Mouse (Mus musculus) right cerebral cortex, postnatal 14 days (tissue): ENCODE measurements at regions not wholly inside any gene's neighbourhood (a gene's known extent, or its start where the extent isn't known, plus 50 kb on each side); places are given as distances from the start of the nearest gene placed in this dataset.

Experiments used
- DNase-seq: peaks from one replicate; pipeline ENCODE4 v3.0.0; 2022

DNA sequence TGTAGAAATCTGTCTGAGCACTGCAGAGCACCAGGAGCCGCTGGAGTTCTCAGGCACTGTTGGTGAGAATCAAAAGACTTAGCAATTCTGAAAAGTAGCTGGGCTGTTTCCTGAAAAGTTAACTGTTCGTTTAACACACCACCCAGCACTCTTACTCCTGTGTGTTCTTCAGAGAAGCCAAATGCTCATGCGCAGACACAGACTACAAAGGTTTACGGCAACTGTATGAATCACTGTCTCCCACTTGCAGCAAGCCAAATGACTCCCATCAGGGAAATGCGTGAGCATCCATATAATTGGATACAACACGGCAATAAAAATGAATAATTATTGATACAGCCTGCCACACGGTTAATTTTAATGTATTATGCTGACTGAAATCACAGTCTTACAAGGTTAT lies 220.0 kb upstream of the N4bp1 start:
- DNase-seq = no peak

DNA sequence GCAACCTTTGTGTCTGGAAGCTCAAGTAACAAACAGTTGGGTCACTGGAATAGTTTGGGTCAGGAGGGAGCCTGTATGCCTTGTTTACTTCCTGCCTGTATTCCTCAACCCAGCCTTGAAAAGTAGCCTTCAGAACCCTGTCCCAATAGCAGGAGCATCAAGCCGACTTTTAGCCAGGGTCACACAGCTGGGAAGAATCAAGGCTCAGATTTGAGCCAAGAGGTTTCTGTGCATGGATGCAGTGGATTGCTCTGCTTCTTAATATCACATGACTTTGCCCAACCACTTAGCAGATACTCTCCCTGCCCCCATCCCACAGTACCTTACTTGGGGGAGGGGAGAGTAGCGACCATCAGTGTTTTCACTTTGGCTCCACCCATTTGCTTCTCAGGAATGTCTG lies 210.2 kb upstream of the N4bp1 start:
- DNase-seq = no peak

DNA sequence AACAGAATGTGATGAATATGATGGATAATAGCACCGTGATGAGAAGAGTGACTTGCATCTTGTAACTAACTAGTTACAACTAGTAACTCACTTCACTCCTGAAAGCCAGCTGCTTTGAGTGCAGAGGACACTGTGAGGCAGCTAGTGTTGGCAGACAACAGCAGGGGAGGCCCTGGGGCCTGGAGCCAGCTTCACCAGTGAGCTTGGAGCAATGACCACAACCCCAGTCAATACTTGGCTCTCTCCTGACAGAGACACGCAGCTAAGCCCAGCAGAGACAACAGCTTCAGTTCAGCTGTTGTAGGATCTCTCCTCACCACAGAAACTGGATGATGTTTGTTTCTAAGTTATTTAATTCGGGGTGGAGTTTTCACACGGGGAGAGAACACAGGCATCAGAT lies 209.6 kb upstream of the N4bp1 start:
- DNase-seq = no peak

DNA sequence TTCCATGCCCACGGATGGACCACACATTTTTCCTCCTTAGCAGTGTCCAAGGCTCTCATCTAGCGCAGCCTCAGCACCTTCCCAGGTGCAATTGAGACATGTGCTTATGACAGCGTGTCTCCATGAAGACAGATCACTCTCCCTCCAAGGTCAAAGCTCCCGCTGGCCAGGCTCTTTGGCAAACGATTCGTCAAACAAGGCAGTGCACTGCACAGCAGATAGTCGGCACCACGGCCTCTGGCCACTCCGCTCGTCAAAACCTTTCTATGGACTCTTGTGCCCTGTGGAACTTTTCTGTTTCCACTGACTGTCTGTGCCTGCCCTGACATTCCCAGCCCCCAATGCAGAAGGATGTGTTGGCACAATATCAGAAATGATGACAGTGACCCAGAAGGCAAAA lies 208.7 kb upstream of the N4bp1 start:
- no peak for DNase-seq

DNA sequence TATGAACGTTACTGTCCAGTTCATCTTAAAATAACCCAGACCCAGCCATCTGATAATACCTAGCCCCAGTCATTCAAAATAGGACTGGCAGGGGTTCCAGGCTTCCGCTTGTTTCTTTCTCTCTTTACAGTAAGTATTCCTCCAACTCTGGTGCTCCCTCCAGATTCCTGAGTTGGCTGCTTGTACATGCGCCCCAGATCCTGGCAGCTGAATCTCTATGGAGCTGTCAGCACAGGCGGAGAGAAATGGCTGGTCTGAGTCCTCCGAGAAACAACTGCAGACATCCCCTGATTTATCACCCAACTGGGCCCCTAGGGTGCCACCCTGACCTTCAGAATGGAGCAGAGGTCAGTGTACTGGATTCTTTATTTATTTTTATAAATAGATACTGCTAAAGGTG lies 208.0 kb upstream of the N4bp1 start:
- DNase-seq = no peak

DNA sequence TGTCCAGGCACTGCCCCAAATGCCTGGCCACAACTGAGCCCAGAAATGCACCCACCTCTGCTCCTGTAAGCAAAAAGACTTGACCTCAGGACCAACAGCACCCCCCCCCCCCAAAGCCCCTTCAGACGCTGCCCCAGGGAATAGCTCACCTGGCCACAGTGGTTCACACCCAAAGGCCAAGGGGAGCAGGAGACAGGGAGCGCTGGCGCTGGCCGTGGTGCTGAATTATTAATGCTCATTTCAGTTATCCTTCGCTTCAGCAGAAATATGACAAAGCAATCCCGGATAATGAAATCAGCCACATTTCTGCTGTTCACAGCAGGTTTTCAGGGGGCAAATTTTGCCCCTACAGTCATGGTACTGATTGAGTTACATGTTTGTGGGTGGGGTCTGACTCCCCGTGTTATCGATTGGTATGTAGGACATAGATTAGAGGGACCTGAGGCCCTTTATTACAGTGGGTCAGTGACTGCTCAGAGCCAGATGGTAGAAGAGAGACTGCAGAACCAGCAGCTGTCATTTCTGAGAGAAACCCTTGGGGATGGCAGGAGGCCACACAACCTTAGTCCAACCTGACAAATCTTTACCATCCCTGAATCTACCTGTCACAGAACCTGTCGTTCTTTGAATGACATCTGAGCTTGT lies 202.5 kb upstream of the N4bp1 start:
- no peak for DNase-seq

DNA sequence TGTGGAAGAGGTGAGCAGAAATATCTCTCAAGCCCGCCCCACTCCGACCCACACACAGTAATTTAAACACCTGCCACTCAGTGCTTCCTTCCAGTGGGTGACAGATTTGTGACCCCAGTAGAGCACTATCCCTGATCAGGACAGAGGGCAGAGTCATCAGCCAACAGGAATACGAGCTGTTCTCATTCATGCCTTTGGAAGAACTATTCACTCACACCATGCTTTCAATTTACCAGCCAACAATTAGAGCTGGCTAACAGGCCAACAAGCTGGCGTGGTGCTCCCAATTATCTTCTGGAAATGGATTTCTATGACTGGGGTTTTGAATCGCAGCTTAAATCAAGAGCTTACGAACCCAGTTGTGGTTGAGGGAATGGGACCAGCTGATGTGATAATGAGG lies 193.2 kb upstream of the N4bp1 start:
- no peak for DNase-seq

DNA sequence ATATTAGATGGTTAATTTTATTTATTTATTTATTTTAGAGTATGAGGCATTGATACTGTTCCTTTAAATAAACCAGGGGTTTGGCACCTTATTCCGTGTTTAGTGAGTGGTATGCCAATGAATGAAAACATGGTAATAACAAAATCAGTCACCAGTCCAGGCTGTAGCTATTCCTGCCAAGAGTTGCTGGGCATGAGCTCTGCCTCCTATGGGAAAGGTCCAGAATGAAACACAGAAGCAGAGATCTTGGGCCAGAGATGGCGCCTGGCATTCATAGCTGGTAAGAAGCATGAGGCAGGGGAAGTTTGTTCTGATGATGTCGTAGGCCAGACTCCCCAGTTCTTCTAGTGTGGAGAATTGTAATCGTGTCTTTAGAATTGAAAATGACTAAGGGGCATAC lies 190.9 kb upstream of the N4bp1 start:
- DNase-seq = no peak

DNA sequence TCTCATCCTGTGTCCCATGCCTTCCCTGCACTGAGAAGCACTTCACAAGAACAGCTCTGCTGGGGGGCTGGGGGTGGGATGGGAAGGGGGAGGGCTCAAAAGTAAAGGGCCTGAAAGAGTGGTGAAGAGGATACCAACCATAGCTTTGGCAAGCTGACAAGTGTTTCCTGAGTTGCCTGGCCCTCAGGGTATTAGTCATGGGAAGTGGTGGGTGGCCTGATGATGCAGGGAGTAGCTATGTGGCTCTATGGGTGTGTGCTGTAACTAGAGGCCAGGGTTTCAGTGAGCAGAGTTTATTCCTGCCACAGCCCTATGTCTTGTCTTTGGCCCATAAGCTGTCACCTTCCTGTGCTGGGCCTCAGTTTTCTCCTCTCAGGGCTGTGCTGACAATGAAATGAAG lies 186.2 kb upstream of the N4bp1 start:
- no peak for DNase-seq

DNA sequence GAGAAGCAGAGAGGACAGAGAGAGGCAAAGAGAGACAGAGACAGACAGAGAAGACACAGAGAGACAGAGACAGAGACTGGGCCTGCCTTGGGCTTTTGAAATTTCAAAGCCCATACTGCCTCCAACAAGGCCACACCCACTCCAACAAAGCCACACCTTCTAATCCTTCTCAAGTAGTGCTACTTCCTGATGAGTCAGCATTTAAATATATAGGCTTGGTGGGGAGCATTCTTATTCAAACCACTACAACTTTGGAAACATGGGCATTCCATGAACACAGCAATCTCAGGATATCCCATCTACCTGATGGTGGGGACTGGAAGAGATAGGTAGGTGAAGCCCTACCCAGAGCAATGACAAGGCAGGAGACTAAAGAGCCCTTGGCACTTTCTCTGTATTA lies 182.0 kb upstream of the N4bp1 start:
- no peak for DNase-seq

DNA sequence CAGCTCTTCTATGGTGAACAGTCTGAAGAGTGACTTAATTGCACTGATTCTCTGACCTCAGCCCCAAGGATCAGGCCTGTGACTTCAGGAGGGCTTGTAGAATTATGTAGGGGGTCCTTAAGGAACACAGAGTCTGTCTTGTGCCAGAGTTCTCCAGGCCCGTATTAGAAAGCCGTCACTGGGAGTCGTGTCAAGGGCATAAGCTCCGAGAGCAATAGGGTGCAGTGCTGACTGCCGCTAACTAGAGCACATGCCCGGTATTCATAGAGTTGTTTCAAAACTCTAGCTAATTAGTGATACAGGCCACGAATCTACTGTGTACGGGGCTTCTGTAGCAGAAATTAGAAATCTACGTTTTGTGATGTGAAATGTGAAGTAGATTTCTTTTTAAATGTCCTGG lies 179.7 kb upstream of the N4bp1 start:
- no peak for DNase-seq

DNA sequence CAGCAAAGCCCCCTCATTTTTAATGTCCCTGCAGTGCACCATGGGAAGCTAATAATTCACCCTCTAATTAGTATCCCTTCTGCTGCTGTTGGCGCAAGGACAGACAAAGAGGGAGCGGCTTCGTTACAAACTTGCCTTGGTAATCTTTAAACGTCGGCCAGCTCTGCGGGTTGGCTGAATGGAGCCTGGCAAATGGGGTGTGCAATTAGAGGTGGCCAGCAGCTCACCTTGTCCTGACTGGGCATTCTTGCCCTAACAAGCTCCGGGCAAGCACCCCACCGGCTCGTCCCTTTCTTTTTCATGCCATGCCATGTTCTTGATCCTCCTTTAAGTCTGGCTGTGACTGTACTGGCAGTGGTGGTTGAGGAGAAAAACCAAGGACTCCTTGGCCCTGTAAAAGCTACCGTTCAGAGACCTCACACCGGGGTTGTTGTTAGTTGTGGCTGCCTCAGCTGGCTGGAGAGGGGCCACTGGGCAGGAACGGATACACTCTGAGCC lies 179.2 kb upstream of the N4bp1 start:
- DNase-seq = no peak

DNA sequence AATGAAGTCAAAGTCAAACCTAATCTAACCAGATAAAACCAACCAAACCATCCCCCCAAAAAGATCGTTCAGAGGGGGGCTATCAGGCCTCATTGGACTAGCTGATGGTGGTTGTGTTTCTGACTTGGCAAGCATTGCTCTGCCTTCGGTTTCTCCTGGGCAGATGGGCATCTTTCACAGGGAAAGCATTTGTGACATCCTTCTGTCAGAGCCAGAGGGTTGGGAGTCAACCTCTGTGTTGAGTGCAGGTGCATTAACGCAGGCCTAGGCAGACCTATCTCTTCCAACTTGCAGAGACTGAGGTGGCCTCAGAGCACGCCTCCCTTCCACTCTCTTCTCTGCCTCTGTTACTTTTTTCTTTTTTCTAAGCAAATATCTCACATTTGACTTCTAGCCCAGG lies 178.5 kb upstream of the N4bp1 start:
- DNase-seq = no peak

DNA sequence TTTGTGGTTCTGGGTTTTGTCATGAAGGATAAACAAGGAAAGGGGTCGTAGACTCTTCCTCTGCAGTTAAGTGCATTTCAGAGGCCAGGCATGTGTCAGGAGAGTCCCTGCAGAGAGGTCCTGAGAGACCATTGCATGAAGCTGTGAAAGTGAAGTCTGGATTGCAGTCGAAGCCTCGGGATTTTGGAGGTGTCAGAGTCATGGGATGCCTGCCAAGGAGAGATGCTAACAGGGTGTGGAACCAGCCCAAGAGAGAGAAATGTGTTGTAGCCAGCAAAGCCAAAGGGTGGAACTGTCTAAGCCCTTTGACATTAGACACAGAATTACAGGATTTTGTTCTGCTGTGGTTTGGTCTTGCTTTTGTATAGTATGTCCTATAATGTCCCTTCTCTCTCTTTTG lies 164.7 kb upstream of the N4bp1 start:
- no peak for DNase-seq

DNA sequence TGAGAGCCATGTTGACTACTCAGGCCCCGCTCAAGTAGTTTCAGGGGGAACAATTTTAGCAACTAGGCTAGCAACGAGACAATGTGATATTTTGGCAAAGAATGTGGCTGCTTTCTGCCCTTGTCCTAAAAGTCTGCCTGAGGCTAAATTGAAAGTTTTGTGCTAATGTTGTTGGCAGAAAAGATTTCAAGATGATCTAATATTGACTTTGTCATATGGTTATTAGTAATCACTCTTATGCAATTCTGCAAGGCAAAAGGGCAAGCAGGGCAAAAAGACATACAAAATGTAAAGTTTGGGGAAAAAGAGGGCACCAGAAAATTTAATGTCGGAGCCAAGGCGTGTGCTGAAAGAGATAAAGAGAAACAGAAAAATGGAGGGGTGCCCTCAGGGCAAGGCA lies 164.1 kb upstream of the N4bp1 start:
- no peak for DNase-seq

DNA sequence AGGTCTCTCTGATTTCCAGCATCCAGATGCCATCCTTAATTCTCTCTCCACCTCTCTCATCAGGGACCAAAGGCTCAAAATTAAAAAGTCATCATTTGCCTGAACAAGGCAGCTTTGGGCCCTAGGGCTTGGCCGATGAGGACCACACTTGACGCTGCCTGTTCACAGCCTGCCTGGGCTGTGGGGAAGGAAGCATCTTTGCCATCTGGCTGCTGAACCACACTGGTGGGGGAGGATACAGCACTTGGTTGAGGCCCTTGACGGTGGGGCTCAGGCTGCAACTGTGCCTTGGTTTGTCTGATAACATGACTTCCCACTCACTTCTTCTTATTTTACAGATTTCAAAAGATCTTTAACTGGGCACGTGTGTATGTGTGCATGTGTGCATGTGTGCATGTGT lies 161.5 kb upstream of the N4bp1 start:
- no peak for DNase-seq

DNA sequence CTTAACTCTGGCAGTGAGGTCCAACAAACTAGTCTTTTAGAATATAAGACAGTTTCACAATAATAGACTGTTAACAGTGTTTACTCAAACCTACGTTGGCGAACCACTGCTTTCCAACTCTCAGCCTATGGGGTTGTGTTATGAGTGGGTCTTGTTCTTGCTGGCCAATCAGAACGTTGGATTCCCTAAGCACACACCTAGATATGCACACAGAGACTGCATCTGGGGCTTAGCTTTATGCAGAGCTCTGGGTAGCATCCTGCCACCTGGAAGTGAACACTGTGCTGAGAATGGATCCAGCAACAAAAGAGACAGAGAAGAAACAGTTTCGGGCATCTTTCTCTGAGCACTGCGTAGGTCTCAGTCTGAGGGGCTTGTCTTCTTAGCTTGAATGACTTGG lies 158.0 kb upstream of the N4bp1 start:
- DNase-seq = no peak

DNA sequence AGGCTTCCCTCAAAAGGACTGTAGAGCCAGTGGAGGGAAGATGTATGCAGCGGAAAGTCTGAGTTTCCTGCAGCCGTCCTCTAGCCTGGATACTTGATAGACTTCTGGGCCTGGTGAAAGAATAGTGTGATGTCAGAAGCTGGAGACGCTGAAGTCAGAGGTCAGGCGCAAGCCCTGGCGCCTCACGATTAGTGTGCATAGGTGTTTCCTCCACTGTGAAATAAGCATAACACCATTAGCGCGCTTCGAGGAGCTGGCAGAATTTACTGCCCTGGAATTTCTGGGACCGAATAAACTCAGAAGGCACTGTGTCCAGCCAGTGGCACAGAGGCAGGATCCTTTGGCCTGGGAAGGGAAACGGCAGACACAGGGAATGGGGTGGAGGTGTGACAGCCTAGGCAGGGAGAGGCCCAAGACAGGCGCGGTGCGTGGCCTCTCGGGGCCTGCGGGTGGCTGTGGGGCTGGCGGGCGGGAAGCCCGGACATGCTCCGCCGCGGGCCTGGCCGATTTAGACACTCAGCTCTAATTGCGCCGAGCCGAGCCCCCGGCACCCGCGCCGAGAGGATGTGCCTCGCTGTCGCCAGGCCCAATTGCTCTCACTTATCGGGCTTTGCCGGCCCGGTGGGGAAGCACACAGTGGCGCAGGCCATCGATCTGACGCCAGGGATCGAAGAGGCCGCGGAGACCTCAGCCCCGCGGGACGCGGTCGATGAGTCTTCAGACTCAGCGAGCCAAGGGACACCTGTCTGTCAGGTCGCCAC lies 152.7 kb upstream of the N4bp1 start:
- DNase-seq = no peak

DNA sequence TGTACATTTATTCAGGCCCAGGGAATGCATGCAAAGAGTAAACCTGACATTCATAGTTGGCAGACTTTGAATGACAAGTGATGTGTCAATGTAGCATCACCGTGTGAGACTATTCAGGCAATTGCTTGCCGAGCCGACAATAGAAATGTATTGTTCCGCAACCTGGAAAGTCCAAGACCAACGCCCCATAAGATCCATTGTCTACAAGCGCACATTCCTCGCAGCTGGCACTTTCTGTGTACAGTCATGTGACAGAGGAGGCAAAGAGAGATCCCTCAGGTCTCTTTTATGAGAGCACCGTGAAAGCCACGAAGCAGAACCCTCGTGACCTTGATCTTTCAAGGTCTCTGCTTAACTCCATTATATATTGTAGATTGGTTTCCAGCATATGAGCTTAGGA lies 150.9 kb upstream of the N4bp1 start:
- DNase-seq = no peak

DNA sequence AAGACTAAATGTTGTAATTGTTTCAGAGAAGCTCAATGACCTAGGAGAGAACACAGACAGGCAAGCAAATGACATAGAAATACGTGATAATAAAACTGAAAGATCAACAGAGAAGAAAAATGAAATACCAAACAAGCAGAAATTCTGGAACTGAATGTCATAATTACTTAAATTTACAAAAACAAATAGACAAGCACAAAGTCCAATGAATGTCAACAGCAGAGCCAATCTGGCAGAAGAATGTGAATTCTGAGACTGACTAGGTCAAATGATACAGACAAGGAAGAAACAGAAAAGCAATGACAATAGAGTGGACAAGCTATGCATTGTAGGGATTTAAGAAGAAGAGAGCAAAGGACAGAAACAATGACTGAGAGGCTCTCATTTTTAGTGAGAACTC lies 143.1 kb upstream of the N4bp1 start:
- no peak for DNase-seq

DNA sequence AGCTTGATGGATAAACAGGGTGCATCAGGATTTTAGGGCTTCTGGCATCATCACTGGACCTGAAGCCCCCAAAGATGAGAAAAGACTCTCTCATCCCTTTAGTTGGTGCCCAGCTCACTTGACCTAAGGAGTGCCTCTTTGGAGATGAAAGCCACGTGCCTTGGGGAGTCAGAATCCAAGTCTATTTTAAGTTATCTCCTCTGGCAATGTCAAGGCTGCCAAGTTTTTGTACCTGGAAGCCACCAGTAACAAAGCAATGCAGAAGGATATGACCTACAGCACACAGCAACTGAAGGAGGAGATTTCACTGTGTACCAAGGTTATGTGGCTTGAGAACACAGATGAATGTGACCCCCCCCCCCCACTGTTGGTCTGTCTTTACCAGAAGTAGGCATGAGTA lies 140.9 kb upstream of the N4bp1 start:
- DNase-seq = no peak

DNA sequence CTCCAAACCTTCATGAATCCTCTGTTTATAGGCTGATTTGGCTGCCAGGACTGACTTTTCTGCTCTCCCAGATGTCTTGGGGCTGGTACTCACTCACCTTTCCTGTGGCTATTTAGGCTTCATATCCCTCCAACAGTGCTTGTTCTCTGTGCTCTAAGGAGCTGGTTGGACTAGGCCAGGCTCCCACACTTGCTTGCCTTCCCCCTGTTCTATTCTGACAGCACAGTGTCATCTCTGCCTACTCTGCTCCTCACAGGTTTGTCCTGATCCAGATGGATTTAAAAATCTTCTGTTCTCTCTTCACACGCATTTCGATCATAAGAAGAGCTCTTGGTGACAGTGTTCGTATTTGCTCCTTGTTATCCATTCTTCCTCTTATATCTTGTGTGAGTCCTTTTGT lies 134.7 kb upstream of the N4bp1 start:
- no peak for DNase-seq

DNA sequence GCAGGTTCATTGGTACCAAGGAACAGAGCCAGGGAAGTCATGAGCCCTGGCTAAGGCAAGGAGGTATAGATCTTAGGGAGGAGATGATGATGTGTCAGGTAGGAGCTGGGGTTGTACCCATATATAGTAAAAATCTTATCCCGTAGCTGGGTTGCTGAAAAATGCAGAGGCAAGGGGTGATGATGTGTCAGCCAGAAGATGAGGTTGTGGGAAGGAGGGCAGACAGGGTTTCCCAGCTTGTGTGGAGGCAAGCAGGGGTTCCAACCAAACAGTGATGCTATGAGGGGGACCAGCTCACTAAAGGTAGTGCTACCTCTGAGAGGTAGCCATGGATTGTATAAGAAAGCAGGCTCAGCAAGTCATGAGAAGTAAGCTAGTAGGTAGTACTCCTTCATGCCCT lies 90.5 kb upstream of the N4bp1 start:
- DNase-seq = no peak

DNA sequence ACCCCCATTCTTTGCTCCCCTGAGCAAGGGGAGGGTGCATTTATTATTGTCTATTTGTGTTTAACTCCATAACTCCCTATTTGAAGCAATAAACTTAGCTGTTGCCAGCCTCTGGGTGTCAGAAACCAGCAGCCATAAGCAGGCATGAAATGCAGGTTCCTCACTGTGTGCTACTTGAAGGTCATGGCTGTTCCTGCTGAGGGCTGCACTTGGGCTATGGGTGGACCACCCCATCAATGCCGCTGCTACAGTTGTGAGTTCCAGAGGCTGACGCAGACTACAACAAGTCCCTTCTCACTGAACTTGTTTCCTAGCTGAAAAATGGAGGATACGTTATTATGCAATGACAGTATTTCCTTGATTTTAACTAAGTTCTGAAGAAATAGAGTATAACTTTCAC lies 86.7 kb upstream of the N4bp1 start:
- DNase-seq = no peak

DNA sequence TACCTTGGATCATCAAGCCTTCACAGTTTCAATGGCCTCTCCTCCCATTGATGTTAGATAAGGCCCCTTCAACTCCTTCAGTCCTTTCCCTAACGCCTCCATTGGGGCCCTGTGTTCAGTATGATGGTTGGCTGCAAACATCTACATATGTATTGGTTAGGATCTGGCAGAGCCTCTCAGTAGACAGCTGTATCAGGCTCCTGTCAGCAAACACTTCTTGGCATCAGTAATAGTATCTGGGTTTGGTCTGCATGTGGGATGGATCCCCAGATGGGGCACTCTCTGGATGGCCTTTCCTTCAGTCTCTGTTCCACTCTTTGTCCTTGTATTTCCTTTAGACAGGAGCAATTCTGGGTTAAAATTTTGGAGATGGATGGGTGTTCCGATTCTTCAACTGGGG lies 84.0 kb upstream of the N4bp1 start:
- no peak for DNase-seq
